Mouse (Mus musculus) CD8-positive naive resting alpha-beta T cell, adult 2 months (primary cell): ENCODE measurements around the gene Lmod2.

Source experiments
- DNase-seq, 2 experiments: peaks; one replicate each; pipeline ENCODE4 v3.0.0; 2022; ENCODE audit warnings: low read depth in 2 of 2, low spot score in 2 of 2

Gene Lmod2

GRCm38 (mm10) chr6:24641286-24641685 is 43.7 kb downstream of the Lmod2 start:
- no peak for DNase-seq

GRCm38 (mm10) chr6:24642161-24642560 is 44.6 kb downstream of the Lmod2 start:
- no peak for DNase-seq

- no peak for DNase-seq
Measured at GRCm38 (mm10) chr6:24642960-24643359, 45.4 kb downstream of the Lmod2 start.

GRCm38 (mm10) chr6:24645346-24646053 is 47.9 kb downstream of the Lmod2 start:
- no peak for DNase-seq

GRCm38 (mm10) chr6:24647103-24647691 is 49.6 kb downstream of the Lmod2 start:
- no peak for DNase-seq

DNA sequence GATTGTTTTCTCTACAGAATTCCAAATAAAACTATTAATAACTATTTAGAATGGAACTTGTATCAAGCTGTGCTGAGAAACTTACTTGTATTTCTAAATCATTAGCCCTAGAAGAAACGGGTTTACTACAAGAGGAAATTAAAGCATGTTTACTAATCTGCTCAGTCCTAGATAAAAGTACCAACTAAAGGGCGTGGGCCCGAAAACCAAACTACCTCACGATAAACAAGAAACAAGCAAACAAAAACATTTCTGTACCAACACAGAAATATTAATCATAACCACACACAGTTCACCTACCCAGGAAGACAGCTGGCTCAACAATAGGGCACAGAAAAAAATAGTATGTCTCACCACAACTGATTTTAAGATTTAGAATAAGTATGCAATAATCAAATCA is 50.8 kb downstream of the Lmod2 start:
- no peak for DNase-seq

- no peak for DNase-seq
Measured at GRCm38 (mm10) chr6:24650719-24651118, 53.2 kb downstream of the Lmod2 start.

- DNase-seq = no peak
Measured at GRCm38 (mm10) chr6:24651538-24651937, 54.0 kb downstream of the Lmod2 start.
